Mouse (Mus musculus): ENCODE measurements at regions not wholly inside any gene's neighbourhood (a gene's known extent, or its start where the extent isn't known, plus 50 kb on each side); places are given as distances from the start of the nearest gene placed in this dataset.

- ATAC-seq (replicated peaks in 1 of 2; ENCODE audit: insufficient read depth in 1 of 2, low FRiP score in 2 of 2, low TSS enrichment in 1 of 2, low read depth in 1 of 2, poor library complexity in 2 of 2, severe bottlenecking in 2 of 2): peak in 1 of 2 experiments; percentile 33; a peak in 1 of 4 replicates
These were observed 85.6 kb upstream of the Lgalsl start for GRCm38 (mm10) chr11:20916473-20916911.

- no peak for ATAC-seq (replicated peaks in 1 of 2; ENCODE audit: insufficient read depth in 1 of 2, low FRiP score in 2 of 2, low TSS enrichment in 1 of 2, low read depth in 1 of 2, poor library complexity in 2 of 2, severe bottlenecking in 2 of 2)
These were observed 86.1 kb upstream of the Lgalsl start for GRCm38 (mm10) chr11:20916961-20917360.

- no peak for ATAC-seq (replicated peaks in 1 of 2; ENCODE audit: insufficient read depth in 1 of 2, low FRiP score in 2 of 2, low TSS enrichment in 1 of 2, low read depth in 1 of 2, poor library complexity in 2 of 2, severe bottlenecking in 2 of 2)
These were observed 86.6 kb upstream of the Lgalsl start for GRCm38 (mm10) chr11:20917483-20917882.

GRCm38 (mm10) chr11:20923115-20923514, 92.3 kb upstream of the Lgalsl start:
- no peak for ATAC-seq (replicated peaks in 1 of 2; ENCODE audit: insufficient read depth in 1 of 2, low FRiP score in 2 of 2, low TSS enrichment in 1 of 2, low read depth in 1 of 2, poor library complexity in 2 of 2, severe bottlenecking in 2 of 2)

GRCm38 (mm10) chr11:20929426-20929825, 98.6 kb upstream of the Lgalsl start:
- ATAC-seq (replicated peaks in 1 of 2; ENCODE audit: insufficient read depth in 1 of 2, low FRiP score in 2 of 2, low TSS enrichment in 1 of 2, low read depth in 1 of 2, poor library complexity in 2 of 2, severe bottlenecking in 2 of 2): no peak

GRCm38 (mm10) chr11:20930045-20930444, 99.2 kb upstream of the Lgalsl start:
- ATAC-seq (replicated peaks in 1 of 2; ENCODE audit: insufficient read depth in 1 of 2, low FRiP score in 2 of 2, low TSS enrichment in 1 of 2, low read depth in 1 of 2, poor library complexity in 2 of 2, severe bottlenecking in 2 of 2): no peak

GRCm38 (mm10) chr11:20930573-20930972, 99.7 kb upstream of the Lgalsl start:
- ATAC-seq (replicated peaks in 1 of 2; ENCODE audit: insufficient read depth in 1 of 2, low FRiP score in 2 of 2, low TSS enrichment in 1 of 2, low read depth in 1 of 2, poor library complexity in 2 of 2, severe bottlenecking in 2 of 2): no peak

- no peak for ATAC-seq (replicated peaks in 1 of 2; ENCODE audit: insufficient read depth in 1 of 2, low FRiP score in 2 of 2, low TSS enrichment in 1 of 2, low read depth in 1 of 2, poor library complexity in 2 of 2, severe bottlenecking in 2 of 2)
These were observed 103.6 kb upstream of the Lgalsl start for GRCm38 (mm10) chr11:20934191-20935062.

GRCm38 (mm10) chr11:20935063-20935370, 104.2 kb upstream of the Lgalsl start:
- ATAC-seq (replicated peaks in 1 of 2; ENCODE audit: insufficient read depth in 1 of 2, low FRiP score in 2 of 2, low TSS enrichment in 1 of 2, low read depth in 1 of 2, poor library complexity in 2 of 2, severe bottlenecking in 2 of 2): no peak

GRCm38 (mm10) chr11:20935910-20936309, 105.1 kb upstream of the Lgalsl start:
- ATAC-seq (replicated peaks in 1 of 2; ENCODE audit: insufficient read depth in 1 of 2, low FRiP score in 2 of 2, low TSS enrichment in 1 of 2, low read depth in 1 of 2, poor library complexity in 2 of 2, severe bottlenecking in 2 of 2): no peak

- peak; percentile 65 to 75 for ATAC-seq (replicated peaks in 1 of 2; ENCODE audit: insufficient read depth in 1 of 2, low FRiP score in 2 of 2, low TSS enrichment in 1 of 2, low read depth in 1 of 2, poor library complexity in 2 of 2, severe bottlenecking in 2 of 2)
These were observed 106.1 kb upstream of the Lgalsl start for GRCm38 (mm10) chr11:20936996-20937395.

GRCm38 (mm10) chr11:20937942-20938341, 107.1 kb upstream of the Lgalsl start:
- no peak for ATAC-seq (replicated peaks in 1 of 2; ENCODE audit: insufficient read depth in 1 of 2, low FRiP score in 2 of 2, low TSS enrichment in 1 of 2, low read depth in 1 of 2, poor library complexity in 2 of 2, severe bottlenecking in 2 of 2)

GRCm38 (mm10) chr11:20939644-20940043, 108.8 kb upstream of the Lgalsl start:
- no peak for ATAC-seq (replicated peaks in 1 of 2; ENCODE audit: insufficient read depth in 1 of 2, low FRiP score in 2 of 2, low TSS enrichment in 1 of 2, low read depth in 1 of 2, poor library complexity in 2 of 2, severe bottlenecking in 2 of 2)

- ATAC-seq (replicated peaks in 1 of 2; ENCODE audit: insufficient read depth in 1 of 2, low FRiP score in 2 of 2, low TSS enrichment in 1 of 2, low read depth in 1 of 2, poor library complexity in 2 of 2, severe bottlenecking in 2 of 2): no peak
These were observed 110.7 kb upstream of the Lgalsl start for GRCm38 (mm10) chr11:20941546-20941945.

- ATAC-seq (replicated peaks in 1 of 2; ENCODE audit: insufficient read depth in 1 of 2, low FRiP score in 2 of 2, low TSS enrichment in 1 of 2, low read depth in 1 of 2, poor library complexity in 2 of 2, severe bottlenecking in 2 of 2): no peak
These were observed 124.7 kb upstream of the Lgalsl start for GRCm38 (mm10) chr11:20955561-20955960.

GRCm38 (mm10) chr11:20957766-20958165, 126.9 kb upstream of the Lgalsl start:
- ATAC-seq (replicated peaks in 1 of 2; ENCODE audit: insufficient read depth in 1 of 2, low FRiP score in 2 of 2, low TSS enrichment in 1 of 2, low read depth in 1 of 2, poor library complexity in 2 of 2, severe bottlenecking in 2 of 2): no peak

- peak; percentile 60 to 72 for ATAC-seq (replicated peaks in 1 of 2; ENCODE audit: insufficient read depth in 1 of 2, low FRiP score in 2 of 2, low TSS enrichment in 1 of 2, low read depth in 1 of 2, poor library complexity in 2 of 2, severe bottlenecking in 2 of 2)
These were observed 127.4 kb upstream of the Lgalsl start for GRCm38 (mm10) chr11:20958233-20958632.

- no peak for ATAC-seq (replicated peaks in 1 of 2; ENCODE audit: insufficient read depth in 1 of 2, low FRiP score in 2 of 2, low TSS enrichment in 1 of 2, low read depth in 1 of 2, poor library complexity in 2 of 2, severe bottlenecking in 2 of 2)
These were observed 129.2 kb upstream of the Lgalsl start for GRCm38 (mm10) chr11:20960066-20960465.

GRCm38 (mm10) chr11:20960750-20961149, 129.9 kb upstream of the Lgalsl start:
- no peak for ATAC-seq (replicated peaks in 1 of 2; ENCODE audit: insufficient read depth in 1 of 2, low FRiP score in 2 of 2, low TSS enrichment in 1 of 2, low read depth in 1 of 2, poor library complexity in 2 of 2, severe bottlenecking in 2 of 2)
